In the genomic region with DNA sequence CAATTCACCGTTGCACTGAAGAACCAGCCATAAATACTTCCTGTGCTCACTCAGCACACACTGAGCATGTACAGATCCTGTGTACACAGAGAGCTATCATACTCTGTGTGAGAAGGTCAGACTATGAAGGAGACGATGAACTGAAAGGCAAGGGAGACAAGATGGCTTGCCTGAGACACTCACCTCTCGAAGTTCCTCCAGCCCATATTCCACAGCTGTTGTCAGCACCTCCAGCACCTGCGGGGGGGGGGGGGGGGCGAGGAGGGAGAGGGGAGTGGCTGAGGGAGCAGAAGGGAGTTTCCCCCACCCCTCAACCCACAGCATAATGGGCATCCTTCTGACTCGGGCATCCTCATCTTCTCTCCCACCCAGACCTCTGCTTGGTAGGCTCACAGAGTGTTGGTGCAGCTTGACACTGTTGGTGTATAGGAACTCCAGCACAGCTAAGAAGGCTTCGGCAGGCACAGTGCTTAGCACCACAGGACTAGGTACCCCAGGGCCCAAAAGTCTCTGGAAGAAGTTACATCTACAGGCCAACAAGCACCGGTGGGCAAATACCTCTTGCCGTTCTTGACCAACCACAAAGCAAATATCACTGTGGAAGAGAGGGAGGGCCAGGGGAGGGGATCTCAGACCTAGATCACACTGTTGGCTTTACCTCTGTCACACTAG, we compare ENCODE assay signal across 20 mouse cellular contexts. TPM values are rescaled to one million over a fixed set of nuclear protein-coding genes. Genes with fewer than 3 reads are reported as not detected.
DNase-seq lines count a peak whose midpoint lies in the region; ATAC-seq and TF ChIP-seq lines count a peak whose summit lies in the region.
"Had no signal": no experiment of that assay in that cellular context is flagged by ENCODE, and none has a peak within 500 bp of the region (broad histone marks: within the 10 kb centered on the region; RNA-seq: fewer than 3 reads in every experiment).

No protein-coding gene starts in this region.

- no peak for ATAC-seq in intestine, embryonic 15.5 days
- ATAC-seq: forebrain, embryonic 13.5 days; intestine, embryonic 16.5 days had no signal

- TF ChIP-seq POLR2A in spleen, adult 2 months (IDR thresholded peaks at IDR 0.05; ENCODE audit: low read depth, low read length): no peak

- H3K4me1 ChIP-seq in spleen, adult 2 months (ENCODE audit: control insufficient read depth, insufficient read depth, insufficient read length): peaks cover 41% of the 10 kb centered on the region
- H3K4me1 ChIP-seq in ES-E14 (ENCODE audit: control insufficient read depth in 2 of 2, insufficient read depth in 2 of 2, low read length in 2 of 2, poor library complexity in 1 of 2): peaks cover 7 to 34% of the 10 kb centered on the region in 2 experiments; a peak in 3 of 4 replicates
- H3K4me1 ChIP-seq in intestine, embryonic 15.5 days (replicated peaks): peaks cover 32% of the 10 kb centered on the region

- H3K27ac ChIP-seq in spleen, adult 2 months (ENCODE audit: insufficient read depth, low read length): peak overlapping the region; percentile 62
- H3K27ac ChIP-seq in ES-E14 (ENCODE audit: insufficient read depth, low read depth, low read length, poor library complexity, severe bottlenecking): no peak overlapping the region; the same call in 1 of the 2 replicates
- no peak overlapping the region for H3K27ac ChIP-seq in intestine, embryonic 15.5 days
- H3K27ac ChIP-seq: forebrain, embryonic 13.5 days had no signal

- no peak overlapping the region for H3K4me2 ChIP-seq in intestine, embryonic 15.5 days (replicated peaks)
- H3K4me2 ChIP-seq: forebrain, embryonic 13.5 days; hindbrain, embryonic 13.5 days had no signal

- no peak overlapping the region for H3K4me3 ChIP-seq in spleen, adult 2 months (ENCODE audit: extremely low read depth, insufficient read depth, insufficient read length)
- H3K4me3 ChIP-seq in ES-E14 (ENCODE audit: insufficient read depth in 1 of 2, low read depth in 1 of 2, low read length in 2 of 2, poor library complexity in 1 of 2, severe bottlenecking in 1 of 2): no peak overlapping the region
- no peak overlapping the region for H3K4me3 ChIP-seq in intestine, embryonic 15.5 days (replicated peaks)
- H3K4me3 ChIP-seq: forebrain, embryonic 13.5 days; hindbrain, embryonic 13.5 days had no signal

- WGBS in spleen, adult 2 months: 43% methylated on average over 8 of the region's 9 CpGs
- 63% methylated on average over 8 of the region's 9 CpGs for WGBS in intestine, embryonic 15.5 days

- no peaks in the 10 kb centered on the region for H3K27me3 ChIP-seq in spleen, adult 2 months (ENCODE audit: control insufficient read depth, insufficient read depth, low read length)
- H3K27me3 ChIP-seq in intestine, embryonic 15.5 days (replicated peaks): no peaks in the 10 kb centered on the region
- H3K27me3 ChIP-seq: forebrain, embryonic 13.5 days; hindbrain, embryonic 13.5 days had no signal

- in situ Hi-C loops in ES-E14 (cut with MboI; ENCODE audit: low sequenced_read_pairs in 2 of 2, unreplicated experiment in 2 of 2): no loop called here

- peak overlapping the region; percentile 13; the same call in 1 of the 2 replicates for H3K9ac ChIP-seq in ES-E14 (ENCODE audit: insufficient read depth, low read depth, low read length, poor library complexity, severe bottlenecking)
- no peak overlapping the region for H3K9ac ChIP-seq in intestine, embryonic 15.5 days
- H3K9ac ChIP-seq: forebrain, embryonic 13.5 days; lung, embryonic 14.5 days had no signal

- peaks cover under 1% of the 10 kb centered on the region; the same call in 1 of the 2 replicates for H3K36me3 ChIP-seq in spleen, adult 2 months (ENCODE audit: control insufficient read depth, insufficient read depth, low read length)
- peaks cover 12% of the 10 kb centered on the region for H3K36me3 ChIP-seq in ES-E14 (ENCODE audit: control insufficient read depth, insufficient read depth, low read length, poor library complexity, severe bottlenecking)
- peaks cover under 1% of the 10 kb centered on the region; the same call in 1 of the 2 replicates for H3K36me3 ChIP-seq in intestine, embryonic 15.5 days

- peak; percentile 91 for DNase-seq in heart, adult 11 months
- DNase-seq in heart, adult 18-20 months: no peak
- no peak for DNase-seq in spleen, adult 2 months (ENCODE audit: low read depth in 1 of 2, low spot score in 2 of 2)
- no peak for DNase-seq in spleen, postnatal 36 days (ENCODE audit: low spot score in 2 of 2)
- DNase-seq in ES-E14 (ENCODE audit: low read depth, low spot score): no peak
- peak; percentile 48 for DNase-seq in naive thymus-derived CD4-positive, alpha-beta T cell, adult 2 months (ENCODE audit: low read depth)
- no peak for DNase-seq in urinary bladder, postnatal 14 days (ENCODE audit: low spot score)
- DNase-seq: adrenal gland, postnatal 10 days; cerebellum, postnatal 36 days; gastrocnemius, postnatal 36 days; layer of hippocampus, postnatal 36 days had no signal

- H3K9me3 ChIP-seq in ES-E14 (ENCODE audit: control insufficient read depth, insufficient read depth, low read depth, low read length): no peaks in the 10 kb centered on the region
- no peaks in the 10 kb centered on the region for H3K9me3 ChIP-seq in intestine, embryonic 15.5 days
- H3K9me3 ChIP-seq: forebrain, embryonic 13.5 days; hindbrain, embryonic 13.5 days had no signal

- no peak for TF ChIP-seq CTCF in spleen, adult 2 months (IDR thresholded peaks at IDR 0.05; ENCODE audit: extremely low read depth, insufficient read depth, insufficient read length, insufficient replicate concordance)

TF ChIP-seq in ES-E14, 5 proteins besides CTCF, POLR2A, EP300 and RAD21:
- TF ChIP-seq CHD2 (IDR thresholded peaks at IDR 0.05; ENCODE audit: low read depth, low read length) (no peak), MAFK (IDR thresholded peaks at IDR 0.05; ENCODE audit: insufficient read depth, low read depth, low read length) (no peak), ZNF384 (IDR thresholded peaks at IDR 0.05; ENCODE audit: low read depth, low read length) (no peak), ZC3H11A (IDR thresholded peaks at IDR 0.05; ENCODE audit: borderline replicate concordance, low read depth, low read length) (no peak), HCFC1 (IDR thresholded peaks at IDR 0.05; ENCODE audit: borderline replicate concordance, insufficient read depth, low read length) (no peak)

RNA-seq across cellular contexts. Expression of gene Btbd19, which starts 1.8 kb away (rescaled TPM):
- 1 to 10 TPM; 3.4 to 3.5 TPM for total RNA-seq in heart, adult 18-20 months (2021)
- 15.4 and 17.5 TPM in 2 replicates for polyA plus RNA-seq in spleen, adult 2 months (2012; rRNA removed)
- total RNA-seq in ES-E14 (2012; rRNA removed): 51.2 and 87.1 TPM in 2 replicates
- 6.0 and 7.6 TPM in 2 replicates for polyA plus RNA-seq in intestine, embryonic 15.5 days (2015; fragmentation: Nextera tagmentation; extraction: Ambion mirVana)

RNA-seq across cellular contexts. Expression of gene Tctex1d4, which starts 2.9 kb away (rescaled TPM):
- under 1 TPM in 1 of 2 experiments, not detected in 1; 0.64 TPM for total RNA-seq in heart, adult 18-20 months (2021)
- 1.6 TPM in 2 replicates for polyA plus RNA-seq in spleen, adult 2 months (2012; rRNA removed)
- total RNA-seq in ES-E14 (2012; rRNA removed): 0.49 and 1.2 TPM in 2 replicates
- polyA plus RNA-seq in intestine, embryonic 15.5 days (2015; fragmentation: Nextera tagmentation; extraction: Ambion mirVana): not detected in 2 replicates
- total RNA-seq: adrenal gland, postnatal 10 days; gastrocnemius, postnatal 36 days; layer of hippocampus, postnatal 36 days; left cerebral cortex, postnatal 36 days; liver, adult 2 months had no signal
- polyA plus RNA-seq: forebrain, embryonic 13.5 days; heart, embryonic 14.5 days; intestine, embryonic 16.5 days; lung, embryonic 14.5 days; neural tube, embryonic 14.5 days had no signal

RNA-seq across cellular contexts. Expression of gene Plk3, which starts 10.1 kb away (rescaled TPM):
- 1 to 10 TPM; 1.4 TPM for total RNA-seq in heart, adult 18-20 months (2021)
- polyA plus RNA-seq in spleen, adult 2 months (2012; rRNA removed): 12.4 and 18.7 TPM in 2 replicates
- 26.7 and 28.3 TPM in 2 replicates for total RNA-seq in ES-E14 (2012; rRNA removed)
- 3.6 and 3.7 TPM in 2 replicates for polyA plus RNA-seq in intestine, embryonic 15.5 days (2015; fragmentation: Nextera tagmentation; extraction: Ambion mirVana)

RNA-seq across cellular contexts. Expression of gene Ptch2, which starts 27.8 kb away (rescaled TPM):
- under 1 TPM; 0.39 to 0.40 TPM for total RNA-seq in heart, adult 18-20 months (2021)
- 0.45 and 0.51 TPM in 2 replicates for polyA plus RNA-seq in spleen, adult 2 months (2012; rRNA removed)
- total RNA-seq in ES-E14 (2012; rRNA removed): 28.2 and 80.0 TPM in 2 replicates
- polyA plus RNA-seq in intestine, embryonic 15.5 days (2015; fragmentation: Nextera tagmentation; extraction: Ambion mirVana): 5.6 and 5.9 TPM in 2 replicates

RNA-seq across cellular contexts. Expression of gene Rps8, which starts 32.4 kb away (rescaled TPM):
- total RNA-seq in heart, adult 18-20 months (2021): 100 to 1,000 TPM; 587 to 633 TPM
- 578 and 703 TPM in 2 replicates for polyA plus RNA-seq in spleen, adult 2 months (2012; rRNA removed)
- 3,133 and 3,400 TPM in 2 replicates for total RNA-seq in ES-E14 (2012; rRNA removed)
- 1,027 and 1,033 TPM in 2 replicates for polyA plus RNA-seq in intestine, embryonic 15.5 days (2015; fragmentation: Nextera tagmentation; extraction: Ambion mirVana)

Comparison
In these comparisons a context has a peak if more than half of its experiments do, and no peak if none do; other contexts are left out.
1. DNase-seq: peak in heart, adult 11 months (single experiment) and naive thymus-derived CD4-positive, alpha-beta T cell, adult 2 months (single experiment); none in heart, adult 18-20 months (0 of 2), spleen, adult 2 months (0 of 2), spleen, postnatal 36 days (0 of 2), ES-E14 (single experiment) and urinary bladder, postnatal 14 days (single experiment).
2. RNA of gene Btbd19, which starts 1.8 kb away (total RNA-seq): 51.2 to 87.1 TPM in ES-E14; 3.4 to 3.5 TPM in heart, adult 18-20 months; every median in the first group is over 10 times any median in the second.
3. RNA of gene Plk3, which starts 10.1 kb away (total RNA-seq): 26.7 to 28.3 TPM in ES-E14; 1.4 TPM in heart, adult 18-20 months; every median in the first group is over 10 times any median in the second.